Mouse (Mus musculus) lung, postnatal 4 days (tissue): ENCODE measurements around the gene Snrnp35.
A peak's percentile ranks its signal among the peaks of the same experiment; 100 is the strongest.
"Not testable (repeated sequence)": the region's sequence is repeated elsewhere in the genome, so short reads cannot be mapped to it uniquely, and the experiment has no call there.

Experiments used
- DNase-seq, 2 experiments: peaks; one replicate each; pipeline ENCODE4 v3.0.0; 2021

Snrnp35 gene

GRCm38 (mm10) chr5:124482966-124483654 lies at the start of gene Snrnp35:
Gene Snrnp35 (plus strand): TSS chr5:124483134.
- peak; percentile 92 to 93 for DNase-seq

- DNase-seq = peak; percentile 66 to 72
Measured at GRCm38 (mm10) chr5:124438229-124438628, 44.7 kb upstream of the Snrnp35 start.

GRCm38 (mm10) chr5:124438746-124439145 lies 44.2 kb upstream of the Snrnp35 start:
- no peak for DNase-seq

GRCm38 (mm10) chr5:124439447-124440093 lies 43.4 kb upstream of the Snrnp35 start, which contains the start of gene Kmt5a:
Gene Kmt5a (plus strand): TSS chr5:124439930.
- peak; percentile 97 to 98 for DNase-seq

- peak; percentile 76 to 79 for DNase-seq
Measured at GRCm38 (mm10) chr5:124440094-124440701, 42.7 kb upstream of the Snrnp35 start.

GRCm38 (mm10) chr5:124442628-124443027 lies 40.3 kb upstream of the Snrnp35 start:
- DNase-seq = no peak

- DNase-seq = no peak
Measured at GRCm38 (mm10) chr5:124444208-124444607, 38.7 kb upstream of the Snrnp35 start.

GRCm38 (mm10) chr5:124444661-124445561 lies 38.0 kb upstream of the Snrnp35 start:
- peak; percentile 80 to 90 for DNase-seq

GRCm38 (mm10) chr5:124445621-124446293 lies 37.2 kb upstream of the Snrnp35 start:
- peak; percentile 56 to 59 for DNase-seq

- peak; percentile 81 to 89 for DNase-seq
Measured at GRCm38 (mm10) chr5:124446301-124446881, 36.5 kb upstream of the Snrnp35 start.

- no peak for DNase-seq
Measured at GRCm38 (mm10) chr5:124449494-124449893, 33.4 kb upstream of the Snrnp35 start.

- DNase-seq = no peak
Measured at GRCm38 (mm10) chr5:124450051-124450450, 32.9 kb upstream of the Snrnp35 start.

GRCm38 (mm10) chr5:124450641-124451340 lies 32.1 kb upstream of the Snrnp35 start:
- no peak for DNase-seq

- no peak for DNase-seq
Measured at GRCm38 (mm10) chr5:124452494-124453228, 30.3 kb upstream of the Snrnp35 start.

- no peak for DNase-seq
Measured at GRCm38 (mm10) chr5:124453339-124454081, 29.4 kb upstream of the Snrnp35 start.

- DNase-seq = no peak
Measured at GRCm38 (mm10) chr5:124454082-124454419, 28.9 kb upstream of the Snrnp35 start.

GRCm38 (mm10) chr5:124456762-124457161 lies 26.2 kb upstream of the Snrnp35 start:
- DNase-seq = no peak

- DNase-seq = not testable (repeated sequence)
Measured at GRCm38 (mm10) chr5:124460922-124461321, 22.0 kb upstream of the Snrnp35 start.

GRCm38 (mm10) chr5:124462297-124463025 lies 20.5 kb upstream of the Snrnp35 start:
- no peak for DNase-seq
